Mouse (Mus musculus) left cerebral cortex, adult 8-10 months (tissue): ENCODE measurements around the gene Cct4. TPM values are rescaled to one million over a fixed set of nuclear protein-coding genes. Genes with fewer than 3 reads are reported as not detected.

Experiments
- DNase-seq, 2 experiments: peaks; one replicate each; pipeline ENCODE4 v3.0.0; 2022; ENCODE audit warnings: low spot score in 2 of 2
- total RNA-seq, 4 experiments: library from RNA; stranded (reverse); gene quantifications; 2 replicates each; pipeline ENCODE4 v1.2.4; 2022

Cct4 gene
- total RNA-seq = 100 to 1,000 TPM in 1 of 4 experiments, 10 to 100 TPM in 3; 89.2 to 103 (median 95.6) TPM

DNA sequence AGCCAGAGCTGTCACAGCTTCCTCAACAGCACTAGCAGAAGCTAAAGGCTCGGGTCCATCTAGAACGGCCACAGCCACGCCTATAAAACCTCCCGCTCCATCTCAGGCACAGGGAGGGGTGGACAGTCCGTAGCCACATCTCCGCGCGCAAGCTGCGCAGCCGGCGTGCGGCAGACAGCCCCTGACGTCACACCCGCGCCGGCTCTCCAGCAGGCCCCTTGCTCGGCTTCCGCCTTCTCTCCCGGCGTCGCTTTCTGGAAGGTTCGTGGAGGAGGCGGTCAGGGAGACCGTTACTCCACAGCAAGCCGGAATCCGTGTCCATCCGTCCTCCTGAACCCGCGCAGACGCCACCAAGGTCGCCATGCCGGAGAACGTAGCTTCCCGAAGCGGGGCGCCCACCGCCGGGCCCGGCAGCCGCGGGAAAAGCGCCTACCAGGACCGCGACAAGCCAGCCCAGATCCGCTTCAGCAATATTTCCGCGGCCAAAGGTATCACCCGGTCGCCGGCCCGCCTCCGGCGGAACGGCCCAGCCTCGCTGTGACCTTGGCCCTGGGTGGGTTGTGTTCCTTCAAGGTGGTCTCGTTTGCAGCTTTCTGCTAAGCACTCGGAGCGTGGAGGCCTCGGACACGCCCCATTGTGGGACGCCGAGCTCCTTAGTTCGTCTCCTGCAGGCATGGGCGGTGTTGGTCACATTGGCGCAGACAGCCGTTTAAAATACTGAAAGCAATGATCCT is at the start of gene Cct4:
Gene Cct4, plus strand, starts transcription at position 127 of the 734 bp plus-strand sequence.
- DNase-seq = peak; percentile 87 to 90

DNA sequence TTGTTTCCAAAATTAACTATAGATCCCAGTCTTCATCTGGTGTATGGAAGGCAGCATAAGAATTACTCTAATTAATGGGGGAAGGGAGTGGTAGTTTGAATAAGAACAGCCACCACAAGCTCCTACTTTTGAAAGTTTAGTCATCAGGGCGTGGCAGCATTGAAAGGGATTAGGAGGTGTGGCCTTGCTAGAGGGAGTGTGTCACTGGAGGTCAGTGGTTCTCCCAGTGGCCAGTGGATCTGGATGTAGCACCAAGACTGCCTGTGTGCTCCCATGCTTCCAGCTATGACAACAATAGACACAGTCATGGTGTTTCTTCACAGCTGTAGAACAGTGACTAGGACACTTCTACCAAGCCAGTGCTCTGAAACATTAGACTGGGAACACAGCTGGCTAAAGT is 41.2 kb upstream of the Cct4 start:
- no peak for DNase-seq

DNA sequence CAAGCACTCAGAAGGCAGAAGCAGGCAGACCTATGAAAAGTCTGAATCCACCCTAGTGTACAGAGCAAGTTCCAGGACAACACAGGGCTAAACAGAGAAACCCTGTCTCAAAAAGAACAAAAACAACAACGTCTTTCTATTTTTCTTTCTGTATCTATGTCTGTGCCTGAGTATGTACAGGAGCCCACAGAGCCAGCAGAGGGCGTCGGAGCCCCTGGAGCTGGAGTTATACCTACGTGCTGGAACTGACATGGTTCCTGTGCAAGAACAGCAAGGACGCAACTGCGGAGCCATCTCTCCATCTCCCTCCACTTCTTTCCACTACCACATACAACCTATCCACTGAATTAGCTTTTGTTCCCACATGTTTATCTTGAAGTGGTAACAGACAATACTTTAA is 40.2 kb upstream of the Cct4 start:
- no peak for DNase-seq

DNA sequence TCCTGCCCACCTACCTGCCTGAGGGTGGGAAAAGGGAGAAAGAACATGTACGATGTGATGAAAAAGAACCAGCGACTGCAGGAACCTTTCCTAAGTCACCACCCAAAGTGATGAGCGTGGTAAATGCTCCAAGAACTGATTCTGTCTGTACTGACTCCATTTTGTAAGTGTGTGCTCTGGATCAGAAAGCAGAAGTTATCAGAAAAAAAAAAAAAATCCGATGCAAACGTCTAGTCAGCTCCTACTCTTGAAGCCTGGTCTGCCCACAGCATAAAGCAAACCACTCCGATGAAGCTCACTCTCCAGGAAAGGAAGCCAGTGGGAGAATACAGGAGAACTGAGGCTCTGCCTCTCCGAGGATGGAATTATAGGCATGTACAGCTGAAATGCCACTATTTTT is 37.7 kb upstream of the Cct4 start:
- DNase-seq = no peak

DNA sequence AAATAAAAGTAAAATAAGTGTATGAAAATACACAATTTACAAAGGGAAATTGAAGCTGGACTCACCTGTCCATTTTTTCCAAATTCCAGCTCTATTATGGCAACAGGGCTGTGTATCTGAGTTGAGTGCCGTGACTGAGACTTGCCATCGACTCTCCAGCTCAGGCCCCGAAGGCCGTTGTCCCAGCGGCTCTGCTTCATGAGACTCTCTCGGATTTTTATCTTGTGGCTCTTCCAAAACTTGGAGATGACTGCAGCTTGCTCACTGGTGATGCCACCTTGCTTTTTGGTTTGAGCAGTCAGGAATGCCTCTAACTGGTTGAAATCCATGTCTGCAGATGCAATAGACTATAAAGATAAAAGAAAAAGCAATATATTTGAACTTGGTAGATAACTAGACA is 34.0 kb upstream of the Cct4 start:
- no peak for DNase-seq

DNA sequence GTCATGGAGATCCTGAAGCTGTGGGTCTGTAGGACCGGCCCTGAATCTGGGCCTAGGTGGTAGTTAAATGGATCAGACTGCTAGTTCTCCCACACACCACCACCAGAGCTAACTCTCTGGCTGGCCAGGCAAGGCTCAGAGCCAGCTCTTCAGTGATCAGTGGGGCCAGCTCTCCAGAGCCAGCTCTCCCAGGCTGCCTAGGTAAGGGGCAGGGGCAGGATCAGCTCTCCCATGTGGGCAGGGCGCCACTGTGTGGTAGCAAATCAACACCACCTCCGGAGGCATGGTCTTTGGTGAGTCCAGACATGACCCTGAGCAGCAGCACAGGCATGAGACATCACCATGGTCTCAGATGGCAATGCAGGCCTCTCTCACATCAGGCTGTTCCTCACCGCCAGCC is 33.5 kb upstream of the Cct4 start:
- DNase-seq = no peak

GRCm38 (mm10) chr11:22957791-22958374 is 32.4 kb upstream of the Cct4 start:
- no peak for DNase-seq

DNA sequence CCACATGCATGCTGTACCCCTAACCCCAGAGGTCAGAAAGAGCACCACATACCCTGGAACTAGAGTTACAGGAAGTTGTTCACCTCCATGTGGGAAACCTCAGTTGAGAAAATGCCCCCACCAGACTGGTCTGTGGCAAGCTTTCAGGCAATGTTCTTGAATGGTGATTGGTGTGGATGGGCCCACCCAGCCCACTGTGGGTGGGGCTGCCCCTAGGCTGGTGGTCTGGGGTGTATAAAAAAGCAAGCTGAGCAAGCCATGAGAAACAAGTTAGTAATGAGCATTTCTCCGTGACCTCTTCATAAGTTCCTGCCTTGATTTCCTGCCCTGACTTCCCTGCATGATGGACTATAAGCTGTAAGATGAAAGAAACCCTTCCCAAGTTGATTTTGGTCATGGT is 28.2 kb upstream of the Cct4 start:
- no peak for DNase-seq

- no peak for DNase-seq
These were observed 25.9 kb upstream of the Cct4 start for GRCm38 (mm10) chr11:22964401-22964800.

DNA sequence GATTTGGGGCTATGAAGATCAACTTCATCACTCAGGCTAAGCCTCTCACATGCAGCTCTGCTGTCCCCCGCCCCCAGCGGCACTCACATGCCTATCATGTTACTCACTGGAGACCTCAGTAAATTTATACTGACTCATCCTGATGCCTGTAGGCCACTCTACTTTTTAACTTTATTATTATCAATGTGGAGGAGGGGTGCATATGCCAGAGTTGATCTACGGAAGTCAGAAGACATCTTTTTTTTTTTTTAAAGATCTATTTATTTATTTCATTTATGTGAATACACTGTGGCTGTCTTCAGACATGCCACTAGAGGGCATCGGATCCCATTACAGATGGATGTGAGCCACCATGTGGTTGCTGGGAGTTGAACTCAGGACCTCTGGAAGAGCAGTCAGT is 24.8 kb upstream of the Cct4 start:
- no peak for DNase-seq

- DNase-seq = no peak
These were observed 20.8 kb upstream of the Cct4 start for GRCm38 (mm10) chr11:22969486-22969885.

- no peak for DNase-seq
These were observed 19.8 kb upstream of the Cct4 start for GRCm38 (mm10) chr11:22970546-22970945.

GRCm38 (mm10) chr11:22971835-22972709 is 18.2 kb upstream of the Cct4 start, which contains the start of gene Zrsr1:
Gene Zrsr1, plus strand, starts transcription at chr11:22972005.
- peak; percentile 56 to 81 for DNase-seq

DNA sequence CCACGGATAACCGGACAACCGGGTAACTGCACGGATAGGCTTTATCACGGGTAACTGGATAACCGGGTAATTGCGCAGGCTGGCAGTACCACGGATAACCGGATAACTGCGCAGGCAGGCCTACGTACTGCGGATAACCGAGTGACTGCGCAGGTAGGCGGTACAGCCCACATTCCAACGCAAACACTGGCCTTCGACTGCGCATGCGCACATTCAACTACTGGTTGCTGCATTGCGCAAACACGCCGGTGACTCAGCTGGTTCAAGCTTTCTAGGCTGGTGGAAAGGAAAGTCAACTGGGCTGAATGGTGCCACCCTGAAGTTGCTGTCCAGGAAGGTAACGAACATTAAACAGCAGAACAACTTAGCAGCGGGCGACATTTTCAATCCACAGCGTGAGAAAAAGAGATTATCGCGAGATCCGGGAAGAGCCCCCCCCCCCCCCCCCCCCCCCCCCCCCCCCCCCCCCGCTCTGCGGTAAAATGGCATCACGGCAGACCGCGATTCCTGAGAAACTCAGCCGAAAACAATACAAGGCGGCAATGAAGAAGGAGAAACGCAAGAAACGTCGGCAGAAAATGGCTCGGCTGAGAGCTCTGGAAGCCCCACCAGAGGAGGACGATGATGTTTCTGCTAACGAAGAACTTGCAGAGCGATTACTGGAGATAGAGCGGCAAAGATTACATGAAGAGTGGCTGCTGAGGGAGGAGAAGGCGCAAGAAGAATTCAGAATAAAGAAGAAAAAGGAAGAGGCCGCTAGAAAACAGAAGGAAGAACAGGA is 17.4 kb upstream of the Cct4 start:
- DNase-seq = peak; percentile 76 to 80

GRCm38 (mm10) chr11:22973599-22973998 is 16.7 kb upstream of the Cct4 start:
- DNase-seq = no peak

DNA sequence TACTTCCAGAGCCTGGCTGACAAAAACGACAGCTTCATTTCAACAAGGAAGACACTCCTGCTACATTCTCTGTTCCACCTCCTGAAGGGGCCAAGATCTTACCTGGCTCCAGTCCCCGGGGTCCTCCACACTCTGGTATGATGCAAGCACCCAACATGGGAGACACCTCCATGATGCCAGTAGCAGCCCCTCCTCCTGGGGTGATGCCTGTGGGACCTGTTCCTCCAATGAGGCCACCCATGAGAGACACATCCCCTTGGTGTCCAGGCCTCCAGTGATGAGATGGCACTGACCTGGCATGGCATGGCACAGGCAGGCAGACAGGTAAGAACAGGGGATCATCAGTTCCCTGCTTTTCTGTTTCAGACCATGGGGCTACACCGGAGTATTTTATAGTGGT is 12.1 kb upstream of the Cct4 start:
- DNase-seq = no peak

DNA sequence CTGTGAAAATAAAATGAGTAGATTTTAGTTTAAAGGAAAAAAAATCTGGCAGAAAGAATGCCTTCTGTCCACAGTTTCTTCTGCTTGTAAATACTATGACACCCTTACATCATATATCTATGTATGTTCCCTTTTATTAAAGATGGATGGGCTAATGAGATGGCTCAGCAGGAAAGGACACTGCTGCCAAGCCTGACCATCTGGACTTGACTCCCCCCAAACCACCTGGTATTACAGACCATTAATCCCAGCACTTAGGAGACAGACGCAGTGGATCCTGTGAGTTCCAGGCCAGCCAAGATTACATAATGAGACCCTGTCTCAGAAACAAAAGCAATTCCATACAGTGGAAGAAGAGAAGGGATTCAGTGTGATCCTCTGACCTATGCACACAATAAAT is 11.6 kb upstream of the Cct4 start:
- DNase-seq = no peak

GRCm38 (mm10) chr11:22979221-22979620 is 11.1 kb upstream of the Cct4 start:
- DNase-seq = no peak

- DNase-seq = no peak
These were observed 9.3 kb upstream of the Cct4 start for GRCm38 (mm10) chr11:22981041-22981440.

- no peak for DNase-seq
These were observed 8.8 kb upstream of the Cct4 start for GRCm38 (mm10) chr11:22981543-22981950.

- DNase-seq = peak; percentile 93 to 97
These were observed 8.1 kb upstream of the Cct4 start, which contains the start of the genes Gm28048 and Commd1 for GRCm38 (mm10) chr11:22981984-22982757. Gene Gm28048, minus strand, starts transcription at chr11:22982090. Gene Commd1, minus strand, starts transcription at chr11:22982382.
